Mouse (Mus musculus) embryonic facial prominence, embryonic 14.5 days (tissue): ENCODE results near the gene Mcu. TPM values are rescaled to one million over a fixed set of nuclear protein-coding genes. Genes with fewer than 3 reads are reported as not detected.

Experiments used
- ATAC-seq: fragments of 200-750 bp; cut with Nextera tagmentation; 2 replicates; pipeline ENCODE4 v1.8.0; 2017; ENCODE audit warnings: low read depth, moderate number of reproducible peaks, moderate TSS enrichment
- DNase-seq: peaks from one replicate; pipeline ENCODE4 v3.0.0-alpha.2; 2015; ENCODE audit warnings: low spot score
- H3K27ac ChIP-seq: fragments of 300-500 bp; sonication (generic); replicated peaks from 2 replicates; pipeline ENCODE4 v1.5.1; 2014; ENCODE audit warnings: low read depth, mild to moderate bottlenecking, low read length, moderate library complexity
- H3K27me3 ChIP-seq: fragments of 300-500 bp; sonication (generic); replicated peaks from 2 replicates; pipeline ENCODE4 v1.6.1; 2014; ENCODE audit warnings: low read length; ENCODE audit not compliant: control insufficient read depth, insufficient read depth
- H3K36me3 ChIP-seq: fragments of 300-500 bp; sonication (generic); 2 replicates; pipeline ENCODE4 v1.6.1; 2014; ENCODE audit warnings: low read length, mixed read lengths; ENCODE audit not compliant: control insufficient read depth, insufficient read depth
- H3K4me1 ChIP-seq: fragments of 300-500 bp; sonication (generic); 2 replicates; pipeline ENCODE4 v1.6.1; 2014; ENCODE audit warnings: antibody characterized with exemption, low read length; ENCODE audit not compliant: control insufficient read depth, insufficient read depth
- H3K4me2 ChIP-seq: fragments of 300-500 bp; sonication (generic); 2 replicates; pipeline ENCODE4 v1.6.1; 2014; ENCODE audit warnings: low read depth, mild to moderate bottlenecking, low read length, moderate library complexity, mixed read lengths
- H3K4me3 ChIP-seq: fragments of 300-500 bp; sonication (generic); 2 replicates; pipeline ENCODE4 v1.5.1; 2014; ENCODE audit warnings: low read depth, mild to moderate bottlenecking, low read length
- H3K9ac ChIP-seq: fragments of 300-500 bp; sonication (generic); 2 replicates; pipeline ENCODE4 v1.6.1; 2014; ENCODE audit warnings: low read depth, mild to moderate bottlenecking, low read length, moderate library complexity, mixed read lengths
- H3K9me3 ChIP-seq: fragments of 300-500 bp; sonication (generic); 2 replicates; pipeline ENCODE4 v1.6.1; 2016; ENCODE audit warnings: low read length; ENCODE audit not compliant: control insufficient read depth
- WGBS: fragments of 180-500 bp; shearing (Covaris S2); extraction: QIAGEN DNeasy Blood & Tissue Kit; methylation state at CpG from one replicate; pipeline ENCODE4 v1.1.7; 2014; 5-methylcytosine and 5-hydroxymethylcytosine counted together
- polyA plus RNA-seq: library from polyadenylated mRNA; unstranded; fragments of >200 nt; fragmentation: Nextera tagmentation; extraction: Ambion mirVana; gene quantifications from 2 replicates; pipeline ENCODE4 v1.2.1, GENCODE M21; 2014

Gene Mcu
- polyA plus RNA-seq, 1 experiment from 2014 or later: 48.1 TPM

GRCm38 (mm10) chr10:59558164-59558563, 58.3 kb downstream of the Mcu start:
- ATAC-seq (no peak), DNase-seq (no peak)
- Histone ChIP-seq H3K9me3 (peaks cover 4% of the 10 kb centered on the region; the same call in 1 of the 2 replicates), H3K27ac (no peak overlapping the region), H3K4me1 (no peaks in the 10 kb centered on the region), H3K4me3 (no peak overlapping the region), H3K9ac (no peak overlapping the region), H3K36me3 (no peaks in the 10 kb centered on the region), H3K27me3 (no peaks in the 10 kb centered on the region), H3K4me2 (no peak overlapping the region)
- 83% methylated on average over 5 of the region's 5 CpGs for WGBS

GRCm38 (mm10) chr10:59556541-59556940, 60.0 kb downstream of the Mcu start:
- H3K27me3 ChIP-seq: no peaks in the 10 kb centered on the region
- DNase-seq: no peak
- H3K4me2 ChIP-seq: no peak overlapping the region
- H3K27ac ChIP-seq: no peak overlapping the region
- 38% methylated on average over 5 of the region's 5 CpGs for WGBS
- H3K4me1 ChIP-seq: peaks cover 7% of the 10 kb centered on the region; the same call in 1 of the 2 replicates
- no peaks in the 10 kb centered on the region for H3K36me3 ChIP-seq
- H3K4me3 ChIP-seq: no peak overlapping the region
- H3K9me3 ChIP-seq: peaks cover 4% of the 10 kb centered on the region; the same call in 1 of the 2 replicates
- H3K9ac ChIP-seq: no peak overlapping the region
- ATAC-seq: no peak

- 100% methylated on average over 1 of the region's 1 CpGs for WGBS
- no peak overlapping the region for H3K9ac ChIP-seq
Measured at GRCm38 (mm10) chr10:59554243-59554642, 62.2 kb downstream of the Mcu start.

GRCm38 (mm10) chr10:59552456-59552855, 64.0 kb downstream of the Mcu start:
- DNase-seq (no peak), ATAC-seq (no peak)
- no peaks in the 10 kb centered on the region for H3K36me3 ChIP-seq
- no peak overlapping the region for H3K27ac ChIP-seq
- H3K4me3 ChIP-seq: no peak overlapping the region
- peaks cover 13% of the 10 kb centered on the region for H3K9me3 ChIP-seq
- no peaks in the 10 kb centered on the region for H3K27me3 ChIP-seq
- H3K4me1 ChIP-seq: peaks cover 7% of the 10 kb centered on the region; the same call in 1 of the 2 replicates
- H3K4me2 ChIP-seq: no peak overlapping the region
- no peak overlapping the region for H3K9ac ChIP-seq
- 56% methylated on average over 1 of the region's 1 CpGs for WGBS

More at GRCm38 (mm10) chr10:59554243-59554642, 62.2 kb downstream of the Mcu start:
- peaks cover 4% of the 10 kb centered on the region; the same call in 1 of the 2 replicates for H3K9me3 ChIP-seq
- DNase-seq (no peak), ATAC-seq (no peak)
- H3K27ac ChIP-seq: no peak overlapping the region
- H3K36me3 ChIP-seq: no peaks in the 10 kb centered on the region
- no peaks in the 10 kb centered on the region for H3K27me3 ChIP-seq
- peaks cover 7% of the 10 kb centered on the region; the same call in 1 of the 2 replicates for H3K4me1 ChIP-seq
- H3K4me3 ChIP-seq: no peak overlapping the region
- H3K4me2 ChIP-seq: no peak overlapping the region

- H3K36me3 ChIP-seq: peaks cover 6% of the 10 kb centered on the region
- peaks cover 7% of the 10 kb centered on the region; the same call in 1 of the 2 replicates for H3K4me1 ChIP-seq
- peaks cover 26% of the 10 kb centered on the region for H3K9me3 ChIP-seq
- 80% methylated on average over 11 of the region's 11 CpGs for WGBS
- no peaks in the 10 kb centered on the region for H3K27me3 ChIP-seq
- no peak overlapping the region for H3K4me3 ChIP-seq
- H3K27ac ChIP-seq: no peak overlapping the region
- DNase-seq (no peak), ATAC-seq (no peak)
- H3K9ac ChIP-seq: no peak overlapping the region
- no peak overlapping the region for H3K4me2 ChIP-seq
Measured at GRCm38 (mm10) chr10:59548768-59549333, 67.6 kb downstream of the Mcu start.

DNA sequence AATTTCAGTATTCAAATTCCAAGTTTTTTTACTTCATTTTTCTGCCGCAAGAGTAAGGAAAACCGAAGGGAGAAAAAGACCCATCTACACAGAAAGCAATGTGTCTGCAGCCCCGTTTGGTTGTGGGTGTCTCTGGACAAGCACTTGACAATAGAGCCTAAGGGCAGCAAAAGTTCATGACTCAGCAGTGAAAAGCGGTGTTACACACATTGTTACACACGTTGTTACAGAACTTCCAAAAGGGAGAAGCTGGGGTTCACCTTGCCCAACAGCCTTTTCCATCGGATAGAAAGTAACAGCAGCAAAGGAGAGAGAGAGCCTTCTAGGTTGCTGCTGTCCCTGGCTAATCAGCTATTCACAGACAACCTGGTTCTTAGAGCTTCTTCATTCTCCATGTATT, 68.3 kb downstream of the Mcu start:
- Histone ChIP-seq H3K4me1 (peaks cover 7% of the 10 kb centered on the region; the same call in 1 of the 2 replicates), H3K9me3 (peaks cover 26% of the 10 kb centered on the region), H3K27ac (no peak overlapping the region), H3K36me3 (peaks cover 6% of the 10 kb centered on the region), H3K4me3 (no peak overlapping the region), H3K4me2 (no peak overlapping the region), H3K9ac (no peak overlapping the region), H3K27me3 (no peaks in the 10 kb centered on the region)
- no peak for DNase-seq
- ATAC-seq: no peak
- WGBS: 65% methylated on average over 6 of the region's 6 CpGs

GRCm38 (mm10) chr10:59547426-59547825, 69.1 kb downstream of the Mcu start:
- H3K4me2 ChIP-seq: no peak overlapping the region
- peaks cover 4% of the 10 kb centered on the region; the same call in 1 of the 2 replicates for H3K4me1 ChIP-seq
- 43% methylated on average over 7 of the region's 7 CpGs for WGBS
- H3K4me3 ChIP-seq: no peak overlapping the region
- no peak overlapping the region for H3K9ac ChIP-seq
- ATAC-seq (no peak), DNase-seq (no peak)
- H3K27ac ChIP-seq: no peak overlapping the region
- peaks cover 6% of the 10 kb centered on the region for H3K36me3 ChIP-seq
- H3K27me3 ChIP-seq: no peaks in the 10 kb centered on the region
- H3K9me3 ChIP-seq: peaks cover 26% of the 10 kb centered on the region

DNA sequence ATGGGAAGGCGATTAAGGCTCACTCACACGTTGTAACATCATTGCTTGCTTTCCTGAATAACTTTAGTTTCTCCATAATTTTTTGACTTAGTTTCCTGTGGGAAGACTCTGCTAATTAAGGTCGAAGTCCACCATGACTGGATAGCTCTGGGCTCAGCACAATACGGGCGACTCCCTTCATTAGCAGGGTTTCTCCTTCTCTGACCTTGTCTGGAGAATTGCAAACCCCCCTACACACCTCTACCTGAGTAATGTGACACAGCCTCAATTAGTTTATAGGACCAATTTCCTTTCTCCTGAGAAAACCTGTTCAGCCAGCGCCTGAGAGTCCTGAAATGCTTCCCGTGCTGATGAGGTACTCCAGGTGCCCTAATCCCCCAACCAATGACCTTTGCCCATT, 71.3 kb downstream of the Mcu start:
- ATAC-seq: no peak
- Histone ChIP-seq H3K4me1 (0 out of 2 replicates have a peak, but pooled peaks cover under 1% of the 10 kb centered on the region), H3K9me3 (peaks cover 26% of the 10 kb centered on the region), H3K9ac (no peak overlapping the region), H3K4me2 (no peak overlapping the region), H3K4me3 (no peak overlapping the region), H3K36me3 (peaks cover 6% of the 10 kb centered on the region), H3K27ac (no peak overlapping the region), H3K27me3 (no peaks in the 10 kb centered on the region)
- DNase-seq: no peak
- WGBS: 86% methylated on average over 7 of the region's 7 CpGs

DNA sequence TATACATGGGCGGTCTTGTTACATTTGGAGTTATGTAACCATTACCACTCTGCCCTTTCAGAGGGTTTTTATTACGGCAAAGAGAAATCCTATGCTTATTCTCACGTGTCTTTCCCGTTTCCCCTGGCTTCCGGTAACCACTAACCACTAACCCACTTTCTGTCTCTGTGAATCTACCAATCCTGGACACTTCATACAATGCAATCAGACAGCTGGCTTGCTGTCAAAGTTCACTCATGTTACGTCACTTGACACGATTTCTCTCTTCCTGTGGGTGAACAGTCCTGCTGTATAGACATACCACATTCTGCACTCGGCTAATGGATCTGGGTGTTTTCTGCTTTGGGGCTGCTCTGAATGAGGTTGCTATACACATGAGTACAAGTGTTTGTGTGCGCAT, 73.1 kb downstream of the Mcu start:
- 63% methylated on average over 9 of the region's 9 CpGs for WGBS
- H3K4me1 ChIP-seq: peaks cover 18% of the 10 kb centered on the region
- no peaks in the 10 kb centered on the region for H3K27me3 ChIP-seq
- no peak overlapping the region for H3K4me3 ChIP-seq
- H3K9ac ChIP-seq: no peak overlapping the region
- no peak overlapping the region for H3K27ac ChIP-seq
- DNase-seq (peak; percentile 37), ATAC-seq (no peak)
- peaks cover 6% of the 10 kb centered on the region for H3K36me3 ChIP-seq
- no peak overlapping the region for H3K4me2 ChIP-seq
- H3K9me3 ChIP-seq: peaks cover 26% of the 10 kb centered on the region
